ENCODE assay signal across 11 mouse cellular contexts in genomic region chr2:102142197-102142623, GRCm38 (mm10). TPM values are rescaled to one million over a fixed set of nuclear protein-coding genes. Genes with fewer than 3 reads are reported as not detected.
DNase-seq lines count a peak whose midpoint lies in the region; ATAC-seq and TF ChIP-seq lines count a peak whose summit lies in the region.
"Had no signal": no experiment of that assay in that cellular context is flagged by ENCODE, and none has a peak within 500 bp of the region (broad histone marks: within the 10 kb centered on the region; RNA-seq: fewer than 3 reads in every experiment).

No protein-coding gene starts in this region.

- no peaks in the 10 kb centered on the region for H3K4me1 ChIP-seq in heart, embryonic 11.5 days (ENCODE audit: control insufficient read depth, insufficient read depth, low read length)
- peaks cover 81% of the 10 kb centered on the region for H3K4me1 ChIP-seq in E14TG2a.4 (replicated peaks; ENCODE audit: low read depth, low read length)
- peaks cover 4% of the 10 kb centered on the region for H3K4me1 ChIP-seq in lung, embryonic 14.5 days (ENCODE audit: insufficient read depth)

- H3K9me3 ChIP-seq in heart, embryonic 11.5 days (replicated peaks; ENCODE audit: control insufficient read depth, low read length) = no peaks in the 10 kb centered on the region
- H3K9me3 ChIP-seq in E14TG2a.4 (ENCODE audit: low read length) = no peaks in the 10 kb centered on the region
- H3K9me3 ChIP-seq in lung, embryonic 14.5 days (ENCODE audit: low read depth, low read length) = no peaks in the 10 kb centered on the region

- WGBS in heart, embryonic 11.5 days (ENCODE audit: insufficient replicate concordance) = 72% methylated on average over 4 of the region's 4 CpGs
- 41% methylated on average over 4 of the region's 4 CpGs for WGBS in lung, embryonic 14.5 days

- no peak overlapping the region for H3K4me2 ChIP-seq in heart, embryonic 11.5 days
- no peak overlapping the region for H3K4me2 ChIP-seq in lung, embryonic 14.5 days

- DNase-seq in heart, adult 9 months (ENCODE audit: low spot score in 2 of 2) = peak; percentile 33 to 44
- DNase-seq in gonadal fat pad, adult 2 months (ENCODE audit: low read depth) = peak; percentile 100
- DNase-seq in lung, embryonic 14.5 days = peak; percentile 60
- DNase-seq in c-Kit-positive CD71-positive TER-119-positive erythroid progenitor cells, embryonic 14.5 days (ENCODE audit: low spot score) = no peak
- DNase-seq in Muller cell, postnatal 12 days (ENCODE audit: inconsistent ontology term) = no peak
- no peak for DNase-seq in thymus, postnatal 14 days
- DNase-seq: adrenal gland, adult 8-10 months; embryo, embryonic 11 days had no signal

- no peak for ATAC-seq in heart, embryonic 11.5 days (replicated peaks; ENCODE audit: insufficient number of reproducible peaks, low FRiP score, low TSS enrichment)
- peak; percentile 34; the same call in 1 of the 2 replicates for ATAC-seq in lung, embryonic 14.5 days (ENCODE audit: insufficient read depth)

- H3K27me3 ChIP-seq in heart, embryonic 11.5 days (ENCODE audit: control insufficient read depth, insufficient read depth, low read length) = no peaks in the 10 kb centered on the region
- no peaks in the 10 kb centered on the region for H3K27me3 ChIP-seq in E14TG2a.4 (ENCODE audit: insufficient read depth, low read length)
- H3K27me3 ChIP-seq in lung, embryonic 14.5 days (ENCODE audit: insufficient read depth, low read length) = no peaks in the 10 kb centered on the region

- no peak for TF ChIP-seq CTCF in E14TG2a.4 (conservative IDR thresholded peaks at IDR 0.05; ENCODE audit: low read length)
- no peak for TF ChIP-seq CTCF in lung, embryonic 14.5 days (IDR thresholded peaks at IDR 0.05; ENCODE audit: low read depth)

- H3K4me3 ChIP-seq in heart, embryonic 11.5 days (ENCODE audit: low read depth, low read length) = no peak overlapping the region
- H3K4me3 ChIP-seq in E14TG2a.4 (replicated peaks; ENCODE audit: low read length) = peak overlapping the region; percentile 24; the same call in 1 of the 2 replicates
- no peak overlapping the region for H3K4me3 ChIP-seq in lung, embryonic 14.5 days (ENCODE audit: low read depth, low read length)

- H3K27ac ChIP-seq in heart, embryonic 11.5 days (ENCODE audit: low read depth, low read length) = no peak overlapping the region
- H3K27ac ChIP-seq in lung, embryonic 14.5 days (ENCODE audit: low read depth) = no peak overlapping the region
- H3K27ac ChIP-seq: kidney, postnatal 0 days had no signal

- H3K9ac ChIP-seq in heart, embryonic 11.5 days (ENCODE audit: low read depth, low read length) = no peak overlapping the region
- H3K9ac ChIP-seq in lung, embryonic 14.5 days = no peak overlapping the region

- H3K36me3 ChIP-seq in heart, embryonic 11.5 days (ENCODE audit: control insufficient read depth, insufficient read depth, low read length) = no peaks in the 10 kb centered on the region
- no peaks in the 10 kb centered on the region for H3K36me3 ChIP-seq in E14TG2a.4 (ENCODE audit: insufficient read depth, low read length)
- no peaks in the 10 kb centered on the region for H3K36me3 ChIP-seq in lung, embryonic 14.5 days (ENCODE audit: insufficient read depth)

RNA-seq across cellular contexts. Expression of gene Ldlrad3, which starts 44.0 kb away (rescaled TPM):
- polyA plus RNA-seq in heart, embryonic 11.5 days (2014; fragmentation: Nextera tagmentation; extraction: Ambion mirVana) = 19.0 and 19.2 TPM in 2 replicates
- polyA plus RNA-seq in gonadal fat pad, adult 2 months (2012; rRNA removed) = 9.8 and 16.0 TPM in 2 replicates
- polyA plus RNA-seq in lung, embryonic 14.5 days (2014; fragmentation: Nextera tagmentation; extraction: Ambion mirVana) = 58.3 and 60.4 TPM in 2 replicates

Comparison
In these comparisons a context has a peak if more than half of its experiments do, and no peak if none do; other contexts are left out.
1. DNase-seq: peak in heart, adult 9 months (2 of 2), gonadal fat pad, adult 2 months (single experiment) and lung, embryonic 14.5 days (single experiment); none in c-Kit-positive CD71-positive TER-119-positive erythroid progenitor cells, embryonic 14.5 days (single experiment), Muller cell, postnatal 12 days (single experiment) and thymus, postnatal 14 days (single experiment).